ENCODE assay signal across 26 mouse cellular contexts in the genomic region with DNA sequence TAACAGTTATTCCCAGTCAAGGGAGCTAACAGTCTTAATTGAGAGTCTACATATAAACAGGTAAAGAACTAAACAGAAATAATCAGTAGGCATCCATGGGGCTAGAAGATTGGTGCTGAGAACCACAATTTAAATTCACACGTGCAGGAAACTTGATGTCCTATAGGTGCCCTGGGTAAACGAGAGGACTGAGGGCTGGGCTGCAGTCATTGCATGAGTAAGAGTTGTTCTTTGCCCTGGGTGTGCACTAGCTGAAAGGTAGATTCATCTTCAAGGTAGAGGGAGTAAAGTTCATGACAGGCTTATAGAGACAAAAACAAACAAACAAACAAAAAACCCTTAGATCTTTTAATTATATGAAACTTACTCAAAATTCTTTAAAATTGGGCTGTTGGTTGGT.
A peak's percentile ranks its signal among the peaks of the same experiment; 100 is the strongest.
DNase-seq lines count a peak whose midpoint lies in the region; ATAC-seq lines count a peak whose summit lies in the region.
"Had no signal": no experiment of that assay in that cellular context is flagged by ENCODE, and none has a peak within 500 bp of the region (broad histone marks: within the 10 kb centered on the region; RNA-seq: fewer than 3 reads in every experiment).

No protein-coding gene starts in this region.

- H3K9ac ChIP-seq in intestine, embryonic 14.5 days (ENCODE audit: low read length) = no peak overlapping the region
- no peak overlapping the region for H3K9ac ChIP-seq in intestine, embryonic 15.5 days
- H3K9ac ChIP-seq: embryonic facial prominence, embryonic 13.5 days; forebrain, embryonic 12.5 days; forebrain, embryonic 15.5 days; hindbrain, embryonic 13.5 days had no signal

- DNase-seq in intestine, embryonic 14.5 days (ENCODE audit: low spot score) = no peak
- peak; percentile 84 for DNase-seq in large intestine, adult 2 months (ENCODE audit: low read depth, low spot score)
- DNase-seq in heart, postnatal 36 days = no peak
- no peak for DNase-seq in T-cell, adult 2 months (ENCODE audit: low spot score)
- DNase-seq in c-Kit-positive CD71-positive TER-119-positive erythroid progenitor cells, embryonic 14.5 days (ENCODE audit: low spot score) = no peak
- DNase-seq: adrenal gland, adult 8-10 months; adrenal gland, postnatal 25 days; cerebellum, adult 2 months; cerebellum, adult 9-11 months; cerebellum, postnatal 25 days; embryo, embryonic 11 days; gastrocnemius, postnatal 10 days; gastrocnemius, postnatal 36 days; heart, adult 11 months had no signal

- no peak overlapping the region for H3K27ac ChIP-seq in intestine, embryonic 14.5 days (ENCODE audit: low read depth)
- H3K27ac ChIP-seq in intestine, embryonic 15.5 days = no peak overlapping the region
- H3K27ac ChIP-seq: embryonic facial prominence, embryonic 10.5 days; embryonic facial prominence, embryonic 13.5 days; forebrain, embryonic 12.5 days; forebrain, embryonic 15.5 days; hindbrain, embryonic 10.5 days; hindbrain, embryonic 13.5 days had no signal

- 66% methylated on average over 2 of the region's 2 CpGs for WGBS in intestine, embryonic 14.5 days
- 48% methylated on average over 2 of the region's 2 CpGs for WGBS in intestine, embryonic 15.5 days
- 30% methylated on average over 2 of the region's 2 CpGs for WGBS in large intestine, adult 2 months

- H3K4me1 ChIP-seq in intestine, embryonic 14.5 days (replicated peaks; ENCODE audit: control insufficient read depth, insufficient read depth, low read length) = no peaks in the 10 kb centered on the region
- no peaks in the 10 kb centered on the region for H3K4me1 ChIP-seq in intestine, embryonic 15.5 days (replicated peaks)
- H3K4me1 ChIP-seq: forebrain, embryonic 12.5 days; forebrain, embryonic 15.5 days; hindbrain, embryonic 13.5 days had no signal

- no peaks in the 10 kb centered on the region for H3K36me3 ChIP-seq in intestine, embryonic 14.5 days (ENCODE audit: control insufficient read depth, insufficient read depth, low read length)
- H3K36me3 ChIP-seq in intestine, embryonic 15.5 days = no peaks in the 10 kb centered on the region
- H3K36me3 ChIP-seq: embryonic facial prominence, embryonic 10.5 days; embryonic facial prominence, embryonic 13.5 days; forebrain, embryonic 12.5 days; forebrain, embryonic 15.5 days; hindbrain, embryonic 10.5 days; hindbrain, embryonic 13.5 days had no signal

- H3K27me3 ChIP-seq in intestine, embryonic 14.5 days (replicated peaks; ENCODE audit: control insufficient read depth, insufficient read depth, low read length) = no peaks in the 10 kb centered on the region
- H3K27me3 ChIP-seq in intestine, embryonic 15.5 days (replicated peaks) = no peaks in the 10 kb centered on the region
- H3K27me3 ChIP-seq: embryonic facial prominence, embryonic 13.5 days; forebrain, embryonic 12.5 days; forebrain, embryonic 15.5 days; hindbrain, embryonic 13.5 days had no signal

- H3K9me3 ChIP-seq in intestine, embryonic 14.5 days (ENCODE audit: control insufficient read depth, low read length) = no peaks in the 10 kb centered on the region
- H3K9me3 ChIP-seq in intestine, embryonic 15.5 days = no peaks in the 10 kb centered on the region
- H3K9me3 ChIP-seq: embryonic facial prominence, embryonic 10.5 days; embryonic facial prominence, embryonic 13.5 days; forebrain, embryonic 12.5 days; forebrain, embryonic 15.5 days; hindbrain, embryonic 10.5 days; hindbrain, embryonic 13.5 days had no signal

- intact Hi-C loops in heart, postnatal 36 days (cut with DNase I) = no loop called here

- H3K4me3 ChIP-seq in intestine, embryonic 14.5 days (ENCODE audit: low read depth, low read length) = no peak overlapping the region
- H3K4me3 ChIP-seq in intestine, embryonic 15.5 days (replicated peaks) = no peak overlapping the region
- H3K4me3 ChIP-seq: embryonic facial prominence, embryonic 10.5 days; embryonic facial prominence, embryonic 13.5 days; erythroblast, embryonic 14.5 days; forebrain, embryonic 12.5 days; forebrain, embryonic 15.5 days; hindbrain, embryonic 10.5 days; hindbrain, embryonic 13.5 days had no signal

- ATAC-seq in intestine, embryonic 14.5 days (replicated peaks; ENCODE audit: low FRiP score, low TSS enrichment, low read depth) = peak; percentile 45; the same call in 1 of the 2 replicates
- ATAC-seq in intestine, embryonic 15.5 days = peak; percentile 69
- ATAC-seq: activated CD4-positive, CD25-positive, alpha-beta regulatory T cell, adult 4 months; CD4-positive, CD25-positive, alpha-beta regulatory T cell, adult 4 months; forebrain, embryonic 15.5 days; hindbrain, embryonic 16.5 days had no signal

- H3K4me2 ChIP-seq in intestine, embryonic 14.5 days (ENCODE audit: low read length) = no peak overlapping the region
- no peak overlapping the region for H3K4me2 ChIP-seq in intestine, embryonic 15.5 days (replicated peaks)
- H3K4me2 ChIP-seq: embryonic facial prominence, embryonic 13.5 days; forebrain, embryonic 12.5 days; forebrain, embryonic 15.5 days; heart, embryonic 11.5 days; hindbrain, embryonic 13.5 days had no signal
